Mouse (Mus musculus): ENCODE measurements around the gene Csf1. TPM values are rescaled to one million over a fixed set of nuclear protein-coding genes. Genes with fewer than 3 reads are reported as not detected.

The Csf1 gene
- polyA plus RNA-seq, 1 experiment from 2014 or later = 6.0 TPM

DNA sequence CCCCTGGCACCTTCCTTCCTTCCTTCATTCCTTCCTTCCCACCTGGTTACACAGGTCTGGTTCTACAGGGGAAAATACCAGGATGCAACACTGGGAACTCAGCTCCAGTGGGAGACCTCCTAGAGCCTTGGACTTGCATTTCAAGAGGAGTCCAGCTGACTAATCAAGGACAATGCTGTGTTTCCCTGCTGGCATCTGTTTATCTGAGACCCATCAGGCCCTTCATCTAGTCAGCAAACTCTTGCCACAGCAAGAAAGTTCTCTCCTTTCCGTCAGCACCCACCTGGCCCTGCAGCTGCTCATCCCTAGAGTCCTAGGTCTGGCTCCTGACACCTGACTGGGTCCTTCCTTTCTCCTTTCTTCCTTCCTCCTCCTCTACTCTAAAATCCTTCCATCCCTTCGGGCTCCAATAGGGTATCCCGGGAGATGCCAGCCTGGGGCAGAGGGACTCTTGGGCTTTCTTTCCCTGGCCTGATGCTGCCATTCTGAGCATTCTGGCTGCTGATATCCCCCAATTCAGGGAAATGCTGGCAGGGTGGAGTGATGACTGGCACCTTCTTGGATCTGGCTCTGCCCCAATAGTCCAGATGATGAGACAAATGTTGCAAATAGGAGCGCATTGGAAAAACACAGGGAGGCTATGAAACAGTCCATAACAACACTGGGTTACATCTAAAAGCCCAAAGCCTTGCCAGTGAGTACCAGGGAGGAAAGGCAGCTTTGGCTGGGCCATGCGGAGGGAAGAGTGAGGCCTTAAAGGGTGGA is 2.7 kb downstream of the Csf1 start:
- H3K4me3 ChIP-seq (ENCODE audit: low read depth, low read length) = no peak overlapping the region
- H3K4me2 ChIP-seq (ENCODE audit: low read depth, low read length, severe bottlenecking) = no peak overlapping the region
- no peak overlapping the region for H3K27ac ChIP-seq (ENCODE audit: low read depth, low read length)
- no peaks in the 10 kb centered on the region; the same call in 1 of the 2 replicates for H3K36me3 ChIP-seq (ENCODE audit: control insufficient read depth, insufficient read depth, low read length)
- peaks cover 9% of the 10 kb centered on the region for H3K4me1 ChIP-seq (replicated peaks; ENCODE audit: control insufficient read depth, insufficient read depth, low read length)
- H3K27me3 ChIP-seq (ENCODE audit: control insufficient read depth, insufficient read depth, low read length) = no peaks in the 10 kb centered on the region
- H3K9ac ChIP-seq (ENCODE audit: low read length) = no peak overlapping the region
- H3K9me3 ChIP-seq (ENCODE audit: control insufficient read depth, low read length) = no peaks in the 10 kb centered on the region
- 88% methylated on average over 5 of the region's 5 CpGs for WGBS
- DNase-seq (ENCODE audit: low spot score) = no peak
- no peak for ATAC-seq (replicated peaks; ENCODE audit: low FRiP score)

DNA sequence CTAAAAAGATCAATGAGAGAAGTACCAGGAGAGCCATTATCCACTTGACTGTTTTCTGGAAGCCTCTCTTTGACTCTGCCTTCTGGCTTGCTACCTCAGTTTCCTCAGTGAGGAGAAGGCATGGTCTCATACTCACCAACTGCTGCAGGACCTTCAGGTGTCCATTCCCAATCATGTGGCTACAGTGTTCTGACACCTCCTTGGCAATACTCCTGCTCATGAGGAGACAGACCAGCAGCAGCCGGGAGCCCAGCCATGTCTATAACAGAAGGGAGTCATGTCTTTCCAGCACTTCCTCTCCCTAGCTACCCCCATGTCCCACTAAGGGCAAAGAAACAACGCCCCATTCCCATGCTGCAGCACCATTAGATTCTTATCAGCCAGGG is 3.8 kb downstream of the Csf1 start:
- WGBS = 85% methylated on average over 2 of the region's 2 CpGs
- Histone ChIP-seq H3K27ac (ENCODE audit: low read depth, low read length) (no peak overlapping the region), H3K9ac (ENCODE audit: low read length) (no peak overlapping the region), H3K4me2 (ENCODE audit: low read depth, low read length, severe bottlenecking) (no peak overlapping the region), H3K27me3 (ENCODE audit: control insufficient read depth, insufficient read depth, low read length) (no peaks in the 10 kb centered on the region), H3K36me3 (ENCODE audit: control insufficient read depth, insufficient read depth, low read length) (no peaks in the 10 kb centered on the region; the same call in 1 of the 2 replicates), H3K4me3 (ENCODE audit: low read depth, low read length) (no peak overlapping the region), H3K4me1 (replicated peaks; ENCODE audit: control insufficient read depth, insufficient read depth, low read length) (peaks cover 9% of the 10 kb centered on the region), H3K9me3 (ENCODE audit: control insufficient read depth, low read length) (no peaks in the 10 kb centered on the region)
- no peak for DNase-seq (ENCODE audit: low spot score)
- ATAC-seq (replicated peaks; ENCODE audit: low FRiP score) = no peak

DNA sequence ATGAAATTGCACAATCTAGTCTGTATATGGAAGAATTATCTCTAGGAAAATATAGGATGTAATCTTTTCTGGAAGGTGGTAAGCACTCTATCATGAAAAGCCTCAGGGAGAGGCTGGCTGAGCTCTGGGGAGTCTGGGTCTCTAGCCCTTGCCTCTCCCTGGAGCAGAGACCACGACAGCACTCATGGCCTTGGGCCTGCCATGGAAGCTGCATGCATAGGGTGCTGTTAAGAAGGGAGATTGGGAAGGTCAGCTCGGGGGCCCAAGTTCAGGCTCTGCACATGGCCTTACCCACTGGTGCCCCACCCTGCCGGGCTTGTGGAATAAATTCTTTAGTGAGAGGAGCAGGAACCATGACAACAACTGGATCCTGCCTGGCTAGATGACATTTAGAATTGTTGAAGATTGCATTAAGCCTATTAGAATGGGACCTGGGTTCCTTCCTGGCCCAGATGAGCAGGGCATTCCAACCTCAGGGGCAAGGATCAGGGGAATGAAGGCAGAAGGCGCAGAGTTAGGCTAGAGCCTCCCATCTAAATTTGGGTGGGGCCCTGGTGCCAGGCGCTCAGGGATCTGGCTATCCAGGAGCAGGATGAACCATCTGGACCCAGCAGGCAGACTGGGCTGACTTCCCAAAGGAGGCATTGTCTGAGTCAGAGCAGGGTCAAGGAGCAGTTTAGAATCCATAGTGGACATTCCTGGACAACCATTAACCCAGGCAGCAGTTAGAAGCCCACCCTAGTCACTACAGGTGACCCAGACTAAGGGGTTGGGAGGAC is 4.4 kb downstream of the Csf1 start:
- Histone ChIP-seq H3K36me3 (ENCODE audit: control insufficient read depth, insufficient read depth, low read length) (no peaks in the 10 kb centered on the region; the same call in 1 of the 2 replicates), H3K9me3 (ENCODE audit: control insufficient read depth, low read length) (no peaks in the 10 kb centered on the region), H3K27ac (ENCODE audit: low read depth, low read length) (no peak overlapping the region), H3K4me3 (ENCODE audit: low read depth, low read length) (no peak overlapping the region), H3K9ac (ENCODE audit: low read length) (no peak overlapping the region), H3K27me3 (ENCODE audit: control insufficient read depth, insufficient read depth, low read length) (no peaks in the 10 kb centered on the region), H3K4me1 (replicated peaks; ENCODE audit: control insufficient read depth, insufficient read depth, low read length) (peaks cover 9% of the 10 kb centered on the region), H3K4me2 (ENCODE audit: low read depth, low read length, severe bottlenecking) (no peak overlapping the region)
- ATAC-seq (replicated peaks; ENCODE audit: low FRiP score) (no peak), DNase-seq (ENCODE audit: low spot score) (no peak)
- 73% methylated on average over 5 of the region's 5 CpGs for WGBS

DNA sequence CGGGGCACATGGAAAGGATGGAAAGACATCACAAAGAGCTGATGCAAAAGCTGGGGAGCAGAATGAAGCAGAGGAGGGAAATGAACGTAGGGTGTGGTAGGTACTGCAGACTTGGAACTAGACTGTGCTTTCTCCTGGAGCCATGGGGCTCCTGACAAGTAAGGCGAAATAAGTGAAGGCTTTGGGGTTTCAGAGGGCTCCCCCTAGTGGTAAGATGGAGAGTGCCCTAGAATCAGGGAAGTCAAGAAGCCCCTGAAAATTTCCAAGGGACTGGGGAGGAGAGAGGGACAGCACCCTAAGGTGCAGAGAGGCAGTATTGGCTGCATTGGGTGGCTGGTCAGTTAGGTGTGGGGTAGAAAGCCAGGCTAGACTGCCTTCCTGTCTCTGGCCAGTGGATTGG is 5.6 kb downstream of the Csf1 start:
- no peak for ATAC-seq (replicated peaks; ENCODE audit: low FRiP score)
- no peaks in the 10 kb centered on the region for H3K27me3 ChIP-seq (ENCODE audit: control insufficient read depth, insufficient read depth, low read length)
- H3K36me3 ChIP-seq (ENCODE audit: control insufficient read depth, insufficient read depth, low read length) = no peaks in the 10 kb centered on the region; the same call in 1 of the 2 replicates
- H3K4me3 ChIP-seq (ENCODE audit: low read depth, low read length) = no peak overlapping the region
- peak; percentile 64 for DNase-seq (ENCODE audit: low spot score)
- no peak overlapping the region for H3K4me2 ChIP-seq (ENCODE audit: low read depth, low read length, severe bottlenecking)
- H3K9me3 ChIP-seq (ENCODE audit: control insufficient read depth, low read length) = no peaks in the 10 kb centered on the region
- peaks cover 9% of the 10 kb centered on the region for H3K4me1 ChIP-seq (replicated peaks; ENCODE audit: control insufficient read depth, insufficient read depth, low read length)
- no peak overlapping the region for H3K9ac ChIP-seq (ENCODE audit: low read length)
- H3K27ac ChIP-seq (ENCODE audit: low read depth, low read length) = no peak overlapping the region
- 49% methylated on average over 3 of the region's 3 CpGs for WGBS

DNA sequence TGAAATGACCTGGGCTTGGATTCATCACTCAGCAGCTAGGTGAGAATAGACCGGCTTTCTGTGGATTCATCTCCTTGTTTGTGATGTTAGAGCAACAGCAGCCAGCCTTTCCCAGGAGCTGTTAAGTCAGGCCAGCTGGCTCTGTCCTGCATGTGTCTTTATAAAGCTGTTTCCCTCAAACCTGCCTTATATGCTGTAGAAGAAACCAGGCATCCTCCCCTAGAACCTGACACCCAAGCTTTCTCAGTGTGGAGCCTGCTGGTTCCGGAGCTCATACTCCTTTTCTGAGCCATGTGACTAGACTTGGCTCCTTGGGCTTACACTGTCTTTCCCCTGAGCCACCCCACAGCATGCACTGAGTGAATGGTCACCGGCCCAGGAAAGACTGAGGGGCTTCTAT is 8.7 kb downstream of the Csf1 start:
- Histone ChIP-seq H3K4me3 (ENCODE audit: low read depth, low read length) (no peak overlapping the region), H3K27me3 (ENCODE audit: control insufficient read depth, insufficient read depth, low read length) (no peaks in the 10 kb centered on the region), H3K9me3 (ENCODE audit: control insufficient read depth, low read length) (no peaks in the 10 kb centered on the region), H3K9ac (ENCODE audit: low read length) (0 out of 2 replicates have a peak overlapping the region, but pooled peaks have one; percentile 6), H3K4me1 (replicated peaks; ENCODE audit: control insufficient read depth, insufficient read depth, low read length) (no peaks in the 10 kb centered on the region), H3K36me3 (ENCODE audit: control insufficient read depth, insufficient read depth, low read length) (peaks cover 2% of the 10 kb centered on the region; the same call in 1 of the 2 replicates), H3K4me2 (ENCODE audit: low read depth, low read length, severe bottlenecking) (no peak overlapping the region), H3K27ac (ENCODE audit: low read depth, low read length) (no peak overlapping the region)
- no peak for ATAC-seq (replicated peaks; ENCODE audit: low FRiP score)
- DNase-seq (ENCODE audit: low spot score) = no peak
- 82% methylated on average over 3 of the region's 3 CpGs for WGBS

DNA sequence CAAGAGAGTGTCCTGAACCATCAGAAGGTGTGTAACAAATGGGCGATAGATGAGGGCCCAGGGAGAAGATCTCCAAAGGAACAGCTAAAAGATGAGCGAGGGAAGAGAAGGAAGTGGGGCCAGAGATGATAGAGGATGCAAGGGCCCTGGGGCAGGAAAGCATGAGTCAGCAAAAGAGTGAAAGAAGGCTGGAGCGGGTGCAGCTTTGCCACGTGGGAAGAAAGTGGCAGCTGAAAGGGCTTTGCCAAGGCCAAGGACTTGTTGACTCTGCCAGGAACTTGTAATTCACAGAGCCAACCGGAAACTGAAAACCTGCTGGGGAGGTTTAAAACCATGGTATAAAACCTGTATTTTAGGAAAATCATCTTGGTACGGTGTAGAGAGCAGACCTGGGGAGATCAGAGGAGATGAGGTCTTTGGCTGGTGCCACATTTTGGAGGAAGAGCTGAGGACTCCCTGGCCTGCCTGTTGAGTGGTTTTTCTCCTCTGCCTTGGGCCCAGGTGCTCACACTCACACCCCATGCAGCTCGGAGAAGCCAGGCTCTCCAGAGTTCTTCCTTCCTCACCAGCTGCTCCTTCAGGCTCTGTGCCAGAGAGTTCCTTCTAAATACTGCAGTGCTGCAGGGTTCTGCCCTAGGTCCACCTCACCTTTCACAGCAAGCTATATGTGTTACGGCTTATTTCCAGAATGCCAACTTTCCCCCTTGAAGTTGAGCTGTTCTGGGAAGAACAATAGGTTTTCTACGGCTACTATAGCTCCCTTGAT is 9.3 kb downstream of the Csf1 start:
- Histone ChIP-seq H3K9ac (ENCODE audit: low read length) (0 out of 2 replicates have a peak overlapping the region, but pooled peaks have one; percentile 6), H3K4me3 (ENCODE audit: low read depth, low read length) (no peak overlapping the region), H3K9me3 (ENCODE audit: control insufficient read depth, low read length) (no peaks in the 10 kb centered on the region), H3K4me1 (replicated peaks; ENCODE audit: control insufficient read depth, insufficient read depth, low read length) (no peaks in the 10 kb centered on the region), H3K36me3 (ENCODE audit: control insufficient read depth, insufficient read depth, low read length) (peaks cover 2% of the 10 kb centered on the region; the same call in 1 of the 2 replicates), H3K27ac (ENCODE audit: low read depth, low read length) (no peak overlapping the region), H3K4me2 (ENCODE audit: low read depth, low read length, severe bottlenecking) (no peak overlapping the region), H3K27me3 (ENCODE audit: control insufficient read depth, insufficient read depth, low read length) (no peaks in the 10 kb centered on the region)
- no peak for DNase-seq (ENCODE audit: low spot score)
- WGBS = 85% methylated on average over 9 of the region's 9 CpGs
- ATAC-seq (replicated peaks; ENCODE audit: low FRiP score) = no peak

DNA sequence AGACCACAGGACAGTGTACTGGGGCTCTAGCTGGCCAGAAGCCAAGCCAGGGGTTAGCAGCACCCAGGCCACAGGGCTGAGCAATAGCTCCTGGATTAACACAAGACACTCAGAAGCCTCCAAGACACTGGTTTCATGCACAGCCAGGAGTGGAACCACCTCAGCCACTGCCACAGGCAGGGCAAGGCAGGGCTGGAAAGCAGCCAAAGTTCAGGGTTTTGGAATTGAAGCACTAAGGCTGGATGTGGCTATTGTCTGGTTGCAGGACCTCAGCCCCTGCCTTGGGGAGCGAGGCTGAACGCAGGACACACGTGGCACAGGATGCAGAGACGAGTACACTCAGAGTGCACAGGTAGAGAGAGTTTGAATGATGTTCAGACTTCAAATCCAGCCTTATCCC is 10.8 kb downstream of the Csf1 start:
- ATAC-seq (replicated peaks; ENCODE audit: low FRiP score) (no peak), DNase-seq (ENCODE audit: low spot score) (no peak)
- Histone ChIP-seq H3K36me3 (ENCODE audit: control insufficient read depth, insufficient read depth, low read length) (peaks cover 2% of the 10 kb centered on the region; the same call in 1 of the 2 replicates), H3K27ac (ENCODE audit: low read depth, low read length) (no peak overlapping the region), H3K4me2 (ENCODE audit: low read depth, low read length, severe bottlenecking) (no peak overlapping the region), H3K9ac (ENCODE audit: low read length) (no peak overlapping the region), H3K27me3 (ENCODE audit: control insufficient read depth, insufficient read depth, low read length) (no peaks in the 10 kb centered on the region), H3K4me1 (replicated peaks; ENCODE audit: control insufficient read depth, insufficient read depth, low read length) (no peaks in the 10 kb centered on the region), H3K9me3 (ENCODE audit: control insufficient read depth, low read length) (no peaks in the 10 kb centered on the region), H3K4me3 (ENCODE audit: low read depth, low read length) (no peak overlapping the region)
- WGBS = 92% methylated on average over 4 of the region's 4 CpGs

DNA sequence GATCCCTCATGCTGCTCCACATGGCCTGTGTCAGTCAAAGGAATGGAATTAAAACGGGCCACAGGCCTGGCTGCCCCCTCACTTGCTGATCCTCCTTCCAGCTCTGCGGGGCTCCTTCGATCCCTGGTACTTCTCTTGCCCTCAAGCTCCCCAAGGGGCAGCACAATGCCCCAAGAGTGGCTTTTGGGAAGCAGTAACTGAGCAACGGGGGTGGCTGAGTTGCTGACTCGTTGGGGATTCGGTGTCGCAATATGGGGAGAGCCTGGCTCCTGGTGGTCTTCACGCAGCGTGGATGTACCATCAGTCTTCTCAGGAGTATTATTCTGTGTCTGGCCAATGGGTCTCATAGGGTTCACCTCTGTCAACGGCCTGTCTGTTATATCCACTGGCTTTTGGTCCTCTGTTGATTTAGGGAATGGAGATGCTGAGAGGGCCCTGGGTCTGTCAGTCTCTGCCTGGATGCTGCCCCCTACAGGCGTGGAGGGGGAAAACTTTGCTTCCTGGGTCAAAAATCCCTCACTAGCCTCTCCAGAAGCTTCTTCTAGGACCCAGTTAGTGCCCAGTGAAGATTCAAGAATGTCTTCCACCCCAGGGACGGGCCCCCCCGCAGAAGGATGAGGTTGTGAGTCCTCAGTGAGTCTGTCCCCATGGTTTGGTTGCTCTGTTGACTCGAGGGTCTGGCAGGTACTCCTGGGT is 11.9 kb downstream of the Csf1 start:
- H3K9me3 ChIP-seq (ENCODE audit: control insufficient read depth, low read length) = no peaks in the 10 kb centered on the region
- no peaks in the 10 kb centered on the region for H3K27me3 ChIP-seq (ENCODE audit: control insufficient read depth, insufficient read depth, low read length)
- DNase-seq (ENCODE audit: low spot score) (no peak), ATAC-seq (replicated peaks; ENCODE audit: low FRiP score) (no peak; the same call in 1 of the 2 replicates)
- H3K4me1 ChIP-seq (replicated peaks; ENCODE audit: control insufficient read depth, insufficient read depth, low read length) = no peaks in the 10 kb centered on the region
- H3K4me2 ChIP-seq (ENCODE audit: low read depth, low read length, severe bottlenecking) = no peak overlapping the region
- H3K36me3 ChIP-seq (ENCODE audit: control insufficient read depth, insufficient read depth, low read length) = peaks cover 2% of the 10 kb centered on the region; the same call in 1 of the 2 replicates
- 82% methylated on average over 14 of the region's 14 CpGs for WGBS
- H3K4me3 ChIP-seq (ENCODE audit: low read depth, low read length) = no peak overlapping the region
- no peak overlapping the region for H3K9ac ChIP-seq (ENCODE audit: low read length)
- H3K27ac ChIP-seq (ENCODE audit: low read depth, low read length) = no peak overlapping the region

Measured in forebrain, embryonic 11.5 days (tissue).